27 mouse cellular contexts compared by ENCODE assay signal in genomic region chr9:15349925-15350324, GRCm38 (mm10). TPM values are rescaled to one million over a fixed set of nuclear protein-coding genes. Genes with fewer than 3 reads are reported as not detected.
DNase-seq lines count a peak whose midpoint lies in the region; ATAC-seq and TF ChIP-seq lines count a peak whose summit lies in the region.
"Had no signal": no experiment of that assay in that cellular context is flagged by ENCODE, and none has a peak within 500 bp of the region (broad histone marks: within the 10 kb centered on the region; RNA-seq: fewer than 3 reads in every experiment).

No protein-coding gene starts in this region.

- no peaks in the 10 kb centered on the region for H3K27me3 ChIP-seq in kidney, embryonic 14.5 days (ENCODE audit: control insufficient read depth, insufficient read depth, low read length)
- no peaks in the 10 kb centered on the region for H3K27me3 ChIP-seq in kidney, postnatal 0 days (ENCODE audit: insufficient read depth, low read length)
- H3K27me3 ChIP-seq: embryonic facial prominence, embryonic 12.5 days; forebrain, embryonic 12.5 days; forebrain, embryonic 15.5 days; heart, embryonic 12.5 days; heart, embryonic 15.5 days; hindbrain, embryonic 13.5 days had no signal

- DNase-seq in kidney, adult 18-20 months = no peak
- peak; percentile 19 for DNase-seq in kidney, postnatal 0 days (ENCODE audit: low spot score)
- DNase-seq in kidney, postnatal 14 days = no peak
- peak; percentile 6 for DNase-seq in embryo, embryonic 11 days
- peak; percentile 38 for DNase-seq in retina, postnatal 1 day
- no peak for DNase-seq in cerebellum, postnatal 10 days
- no peak for DNase-seq in adrenal gland, postnatal 4 days (ENCODE audit: low spot score in 2 of 2)
- DNase-seq: adrenal gland, adult 2 months; adrenal gland, postnatal 14 days; cerebellum, adult 18-20 months; cerebellum, adult 9-11 months; cerebellum, postnatal 36 days; gastrocnemius, postnatal 25 days; heart, adult 18-20 months; heart, postnatal 10 days; heart, postnatal 36 days had no signal

- WGBS in kidney, embryonic 14.5 days = 44% methylated on average over 2 of the region's 2 CpGs
- WGBS in kidney, postnatal 0 days = 51% methylated on average over 2 of the region's 2 CpGs

- peaks cover 71% of the 10 kb centered on the region for H3K36me3 ChIP-seq in kidney, embryonic 14.5 days (ENCODE audit: control insufficient read depth, insufficient read depth, low read length)
- peaks cover 22% of the 10 kb centered on the region; the same call in 1 of the 2 replicates for H3K36me3 ChIP-seq in kidney, postnatal 0 days (ENCODE audit: insufficient read depth, low read length)

- H3K4me1 ChIP-seq in kidney, embryonic 14.5 days (ENCODE audit: control insufficient read depth, insufficient read depth, low read length) = no peaks in the 10 kb centered on the region
- H3K4me1 ChIP-seq in kidney, postnatal 0 days (replicated peaks; ENCODE audit: insufficient read depth, low read length) = no peaks in the 10 kb centered on the region
- H3K4me1 ChIP-seq: embryonic facial prominence, embryonic 12.5 days; forebrain, embryonic 12.5 days; forebrain, embryonic 15.5 days; heart, embryonic 12.5 days; heart, embryonic 15.5 days; hindbrain, embryonic 10.5 days; hindbrain, embryonic 13.5 days had no signal

- no peaks in the 10 kb centered on the region for H3K9me3 ChIP-seq in kidney, embryonic 14.5 days (ENCODE audit: control insufficient read depth, low read length)
- H3K9me3 ChIP-seq in kidney, postnatal 0 days (replicated peaks; ENCODE audit: low read length) = no peaks in the 10 kb centered on the region
- H3K9me3 ChIP-seq: embryonic facial prominence, embryonic 12.5 days; forebrain, embryonic 12.5 days; forebrain, embryonic 15.5 days; heart, embryonic 12.5 days; heart, embryonic 15.5 days; hindbrain, embryonic 10.5 days; hindbrain, embryonic 13.5 days had no signal

- no peak for TF ChIP-seq CTCF in kidney, postnatal 0 days (IDR thresholded peaks at IDR 0.05; ENCODE audit: low read depth)

- peak; percentile 64; the same call in 1 of the 2 replicates for ATAC-seq in kidney, embryonic 14.5 days (ENCODE audit: low FRiP score, low TSS enrichment)
- no peak for ATAC-seq in kidney, postnatal 0 days (replicated peaks; ENCODE audit: low FRiP score, low read depth)
- ATAC-seq: CD4-positive, CD25-positive, alpha-beta regulatory T cell, adult 4 months; forebrain, embryonic 15.5 days; hindbrain, embryonic 16.5 days had no signal

- no peak overlapping the region for H3K4me3 ChIP-seq in kidney, embryonic 14.5 days (ENCODE audit: low read length)
- no peak overlapping the region for H3K4me3 ChIP-seq in kidney, postnatal 0 days (replicated peaks; ENCODE audit: low read depth, low read length)
- H3K4me3 ChIP-seq: embryonic facial prominence, embryonic 12.5 days; erythroblast, embryonic 14.5 days; forebrain, embryonic 12.5 days; forebrain, embryonic 15.5 days; heart, embryonic 12.5 days; heart, embryonic 15.5 days; hindbrain, embryonic 10.5 days; hindbrain, embryonic 13.5 days had no signal

- H3K9ac ChIP-seq in kidney, embryonic 14.5 days (ENCODE audit: low read depth, low read length) = no peak overlapping the region
- no peak overlapping the region for H3K9ac ChIP-seq in kidney, postnatal 0 days (ENCODE audit: low read depth, low read length)
- H3K9ac ChIP-seq: embryonic facial prominence, embryonic 12.5 days; forebrain, embryonic 12.5 days; forebrain, embryonic 15.5 days; heart, embryonic 12.5 days; heart, embryonic 15.5 days; hindbrain, embryonic 13.5 days had no signal

- H3K4me2 ChIP-seq in kidney, embryonic 14.5 days (replicated peaks; ENCODE audit: low read depth, low read length) = no peak overlapping the region
- H3K4me2 ChIP-seq in kidney, postnatal 0 days (ENCODE audit: low read length) = no peak overlapping the region
- H3K4me2 ChIP-seq: embryonic facial prominence, embryonic 12.5 days; forebrain, embryonic 12.5 days; forebrain, embryonic 15.5 days; heart, embryonic 12.5 days; heart, embryonic 15.5 days; hindbrain, embryonic 13.5 days had no signal

- H3K27ac ChIP-seq in kidney, embryonic 14.5 days (ENCODE audit: low read depth, low read length) = no peak overlapping the region
- H3K27ac ChIP-seq in kidney, postnatal 0 days = no peak overlapping the region
- H3K27ac ChIP-seq: embryonic facial prominence, embryonic 12.5 days; forebrain, embryonic 12.5 days; forebrain, embryonic 15.5 days; heart, embryonic 15.5 days; hindbrain, embryonic 10.5 days; hindbrain, embryonic 13.5 days had no signal

RNA-seq across cellular contexts. Expression of gene Cep295, which starts 7.7 kb away (rescaled TPM):
- 21.4 and 26.9 TPM in 2 replicates for polyA plus RNA-seq in kidney, embryonic 14.5 days (2014; fragmentation: Nextera tagmentation; extraction: Ambion mirVana)
- 7.4 and 8.7 TPM in 2 replicates for polyA plus RNA-seq in kidney, postnatal 0 days (2015; fragmentation: Nextera tagmentation; extraction: Ambion mirVana)
- total RNA-seq in adrenal gland, postnatal 4 days (2021) = 10 to 100 TPM; 25.5 to 27.4 TPM

RNA-seq across cellular contexts. Expression of gene 4931406C07Rik, which starts 43.7 kb away (rescaled TPM):
- 10.4 and 13.8 TPM in 2 replicates for polyA plus RNA-seq in kidney, embryonic 14.5 days (2014; fragmentation: Nextera tagmentation; extraction: Ambion mirVana)
- polyA plus RNA-seq in kidney, postnatal 0 days (2015; fragmentation: Nextera tagmentation; extraction: Ambion mirVana) = 55.2 and 58.6 TPM in 2 replicates
- total RNA-seq in adrenal gland, postnatal 4 days (2021) = 10 to 100 TPM; 68.9 to 71.8 TPM

RNA-seq across cellular contexts. Expression of gene Taf1d, which starts 43.9 kb away (rescaled TPM):
- polyA plus RNA-seq in kidney, embryonic 14.5 days (2014; fragmentation: Nextera tagmentation; extraction: Ambion mirVana) = 101 and 121 TPM in 2 replicates
- polyA plus RNA-seq in kidney, postnatal 0 days (2015; fragmentation: Nextera tagmentation; extraction: Ambion mirVana) = 66.9 and 72.6 TPM in 2 replicates
- 100 to 1,000 TPM; 121 to 148 TPM for total RNA-seq in adrenal gland, postnatal 4 days (2021)

Comparison
In these comparisons a context has a peak if more than half of its experiments do, and no peak if none do; other contexts are left out.
1. DNase-seq: peak in kidney, postnatal 0 days (single experiment), embryo, embryonic 11 days (single experiment) and retina, postnatal 1 day (single experiment); none in kidney, adult 18-20 months (single experiment), kidney, postnatal 14 days (single experiment), cerebellum, postnatal 10 days (0 of 2) and adrenal gland, postnatal 4 days (0 of 2).